Mouse (Mus musculus) gastrocnemius, postnatal 14 days (tissue): ENCODE measurements around the gene Ncoa5. TPM values are rescaled to one million over a fixed set of nuclear protein-coding genes. Genes with fewer than 3 reads are reported as not detected.
A peak's percentile ranks its signal among the peaks of the same experiment; 100 is the strongest.

Source experiments
- DNase-seq: peaks from one replicate; pipeline ENCODE4 v3.0.0; 2021; ENCODE audit warnings: mixed read lengths
- intact Hi-C: fragments of 180-260 bp; cut with DNase I; formaldehyde crosslinking; loops from one replicate; pipeline ENCODE4 v1.15.1; 2025; ENCODE audit warnings: low total_unique reads
- total RNA-seq, 2 experiments: library from RNA; stranded (reverse); gene quantifications; 2 replicates each; pipeline ENCODE4 v1.2.3; 2021

Ncoa5 gene
- total RNA-seq, 2 experiments from 2014 or later, result 12.3 TPM

DNA sequence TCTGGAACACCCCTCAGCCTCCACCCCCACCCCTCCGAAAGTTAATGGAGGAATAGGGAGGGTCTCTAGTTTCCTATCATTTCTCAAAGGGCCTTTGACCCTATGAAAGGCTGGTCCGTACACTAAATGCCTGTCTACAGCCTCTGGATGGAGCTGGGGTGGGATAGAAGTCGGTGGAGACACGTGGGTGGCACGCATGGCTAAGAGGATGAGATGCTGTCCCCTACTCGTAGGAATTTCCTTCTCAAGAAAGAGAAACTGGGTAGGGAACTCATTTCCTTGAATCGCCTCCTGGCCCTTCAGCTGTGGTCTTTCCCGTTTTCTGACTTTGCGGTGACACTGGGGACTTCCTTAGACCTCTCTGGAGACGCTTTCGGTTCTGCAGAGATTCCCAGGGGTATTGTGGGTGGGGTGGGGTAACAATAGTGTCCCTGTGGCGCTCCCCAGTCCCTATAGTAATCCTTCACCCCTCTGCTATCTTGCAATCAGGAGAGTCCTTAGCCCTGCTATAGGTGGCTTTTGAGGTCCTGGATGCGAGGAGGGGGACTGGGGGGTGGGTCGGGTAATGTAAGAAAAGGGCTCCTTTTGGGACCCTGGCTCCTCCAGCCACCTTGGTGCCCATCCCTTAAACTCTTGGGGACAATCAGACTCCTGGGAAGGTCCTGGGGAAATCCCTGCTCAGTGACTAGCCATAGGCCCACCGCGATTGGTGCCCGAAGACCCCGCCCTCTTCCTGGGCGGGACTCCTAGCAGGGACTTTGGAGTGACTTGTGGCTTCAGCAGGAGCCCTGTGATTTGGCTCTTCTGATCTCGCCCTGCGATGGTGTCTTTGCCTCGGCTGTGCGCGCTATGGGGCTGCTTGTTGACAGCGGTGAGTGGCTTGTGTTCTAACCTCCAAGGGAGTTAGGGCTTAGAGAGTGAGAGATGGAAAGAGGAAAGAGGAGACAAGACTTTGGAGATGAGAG, 20.5 kb upstream of the Ncoa5 start, which contains the start of gene Cd40:
Cd40 (plus strand) TSS at position 740 of the 965 bp plus-strand sequence.
- intact Hi-C loops, result no loop called here
- DNase-seq, result peak; percentile 56

GRCm38 (mm10) chr2:165051566-165051965, 16.9 kb upstream of the Ncoa5 start:
- intact Hi-C loops, result no loop called here
- DNase-seq, result no peak

DNA sequence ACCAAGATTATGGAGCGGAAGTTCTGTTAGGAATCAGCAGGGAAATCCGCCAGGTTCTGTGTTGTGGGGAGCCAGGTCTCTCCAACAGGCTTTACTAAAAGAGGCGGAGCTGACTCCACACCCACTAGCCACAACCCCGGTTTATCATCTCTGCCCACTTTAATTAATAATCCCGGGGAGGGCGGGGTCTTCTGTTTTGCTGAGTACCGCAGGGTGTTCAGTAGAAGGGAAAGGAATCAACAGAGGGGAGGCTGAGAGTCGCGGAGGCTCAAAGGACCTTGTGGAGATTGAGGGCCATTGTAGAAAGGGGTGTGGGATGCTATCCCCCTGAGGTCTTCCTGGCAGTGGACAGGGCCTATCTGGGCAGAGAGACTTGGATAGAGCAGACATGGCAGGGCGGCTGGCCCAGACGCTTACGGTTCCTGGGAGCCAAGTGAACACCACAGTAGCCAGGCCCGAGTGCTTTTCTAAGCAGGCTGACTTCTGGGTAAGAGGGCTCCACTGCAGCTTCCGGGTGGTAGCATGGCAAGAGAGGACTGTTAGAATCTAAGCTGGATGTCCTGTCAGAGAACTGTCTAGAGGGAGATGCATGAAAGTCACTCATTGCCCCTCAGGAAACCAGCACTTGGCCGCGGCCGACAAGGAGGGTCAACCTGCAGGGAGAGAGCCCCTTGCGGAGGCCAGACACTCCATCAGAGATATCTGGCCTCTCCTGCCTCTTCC, 16.3 kb upstream of the Ncoa5 start:
- intact Hi-C loops, result no loop called here
- no peak for DNase-seq

DNA sequence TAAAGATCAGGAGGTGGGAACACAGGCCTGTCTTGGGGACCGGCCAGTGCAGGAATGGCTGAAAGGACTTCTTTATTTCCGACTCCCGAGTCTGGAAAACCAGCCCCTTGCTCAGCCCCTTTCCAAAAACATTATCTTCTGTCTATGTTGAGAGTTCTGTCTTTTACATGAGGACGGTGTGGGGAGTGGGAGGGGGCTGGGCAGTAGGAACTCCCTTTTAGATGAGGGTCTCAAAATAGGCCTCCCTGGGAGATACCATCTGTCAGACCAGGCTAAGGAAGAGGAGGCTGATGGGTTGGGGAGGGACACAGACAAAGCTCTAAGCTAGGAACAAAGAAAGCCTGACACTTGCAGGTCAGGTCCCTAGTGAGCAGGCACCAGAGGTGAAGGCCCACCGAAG, 14.4 kb upstream of the Ncoa5 start:
- DNase-seq, result no peak
- intact Hi-C loops, result no loop called here

DNA sequence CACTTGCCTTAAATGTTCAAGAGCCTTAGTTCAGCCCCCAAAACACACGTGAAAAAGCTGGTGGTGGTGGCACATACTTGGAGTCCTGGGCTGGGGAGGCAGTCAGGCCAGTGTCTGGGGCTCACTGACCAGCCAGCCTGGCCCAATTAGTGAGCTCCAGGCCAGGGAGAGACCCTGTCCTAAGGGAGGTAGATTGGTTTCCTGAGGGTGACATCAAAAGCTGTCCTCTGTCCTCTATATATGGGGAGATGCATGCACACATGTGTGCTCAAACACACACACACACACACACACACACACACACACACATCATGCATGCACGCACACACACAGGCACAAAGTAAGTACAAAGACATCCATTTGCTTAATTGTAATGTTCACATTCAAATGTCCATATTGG, 9.1 kb upstream of the Ncoa5 start:
- no peak for DNase-seq
- intact Hi-C loops, result no loop called here

DNA sequence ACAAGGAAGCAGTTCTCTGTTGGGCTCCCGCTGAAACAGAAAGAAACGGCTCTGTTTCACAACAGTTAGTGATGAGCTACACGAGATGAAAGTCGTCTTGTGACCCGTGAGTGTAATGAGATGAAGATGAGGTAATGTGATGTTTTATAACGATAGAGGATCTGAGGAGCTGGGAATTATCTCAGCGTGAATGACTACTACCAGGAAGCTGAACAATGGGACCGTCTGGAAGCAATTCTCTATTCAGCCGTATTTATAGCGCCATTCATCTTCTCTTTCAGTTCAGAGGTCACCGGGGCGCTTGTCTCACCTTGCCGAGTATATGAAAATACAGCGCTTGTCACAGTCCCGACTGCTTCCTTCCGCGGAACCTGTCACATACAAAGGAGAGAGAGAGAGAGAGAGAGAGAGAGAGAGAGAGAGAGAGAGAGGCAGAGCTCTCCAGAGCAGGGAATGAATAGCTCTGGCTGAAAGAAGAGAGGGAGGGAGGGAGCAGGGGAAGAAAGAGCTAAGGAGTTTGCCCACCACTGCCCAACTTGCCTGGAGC, 8.5 kb upstream of the Ncoa5 start:
- intact Hi-C loops, result no loop called here

DNA sequence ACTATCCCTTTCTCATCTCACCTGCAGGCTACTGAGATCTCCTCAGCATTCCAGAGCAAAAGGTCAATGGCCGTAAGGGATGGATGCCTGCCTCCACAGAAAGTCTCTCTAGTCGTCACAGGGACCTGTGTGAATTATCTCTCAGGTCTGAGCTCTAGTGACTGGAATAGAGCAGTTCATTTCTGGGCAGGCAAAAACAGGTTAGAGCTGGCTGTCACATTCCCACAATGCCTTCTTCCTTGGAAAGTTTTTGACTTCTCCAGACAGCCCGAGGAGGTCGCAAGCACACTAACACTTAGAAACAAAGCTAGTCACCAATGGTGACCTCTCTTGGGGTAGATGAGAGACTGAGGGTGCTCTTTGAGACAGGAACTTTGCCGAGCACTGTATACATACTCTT, 7.5 kb upstream of the Ncoa5 start:
- no peak for DNase-seq
- intact Hi-C loops, result no loop called here

More for the DNA sequence above, 8.5 kb upstream of the Ncoa5 start:
- DNase-seq, result no peak

DNA sequence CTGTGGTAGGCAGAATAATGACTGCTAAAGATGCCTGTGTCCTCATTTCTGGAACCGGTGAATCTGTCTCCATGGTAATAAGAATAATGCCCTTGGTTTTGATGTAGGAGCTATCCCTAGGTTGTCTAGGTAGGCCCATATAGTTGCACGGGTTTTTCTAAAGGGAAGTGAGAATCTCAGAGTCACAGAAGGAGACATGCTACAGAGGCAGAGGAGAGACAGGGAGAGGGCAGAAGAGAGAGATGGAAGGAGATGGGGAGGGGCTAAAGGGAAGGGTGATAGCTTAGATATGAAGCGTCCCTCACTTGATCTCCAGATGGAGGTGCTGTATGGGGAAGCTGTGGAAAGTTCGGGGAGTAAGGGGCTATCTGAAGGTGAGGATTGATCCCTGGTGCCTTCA, 2.7 kb upstream of the Ncoa5 start:
- intact Hi-C loops, result loop anchor here (5.0 kb wide), 1 partner anchor 85 kb away; no protein-coding TSS in a partner anchor
- no peak for DNase-seq

- intact Hi-C loops, result loop anchor here (5.0 kb wide), 1 partner anchor 83 kb away; no protein-coding TSS in a partner anchor
- no peak for DNase-seq
Measured at GRCm38 (mm10) chr2:165035058-165035431, 378 bp upstream of the Ncoa5 start.

DNA sequence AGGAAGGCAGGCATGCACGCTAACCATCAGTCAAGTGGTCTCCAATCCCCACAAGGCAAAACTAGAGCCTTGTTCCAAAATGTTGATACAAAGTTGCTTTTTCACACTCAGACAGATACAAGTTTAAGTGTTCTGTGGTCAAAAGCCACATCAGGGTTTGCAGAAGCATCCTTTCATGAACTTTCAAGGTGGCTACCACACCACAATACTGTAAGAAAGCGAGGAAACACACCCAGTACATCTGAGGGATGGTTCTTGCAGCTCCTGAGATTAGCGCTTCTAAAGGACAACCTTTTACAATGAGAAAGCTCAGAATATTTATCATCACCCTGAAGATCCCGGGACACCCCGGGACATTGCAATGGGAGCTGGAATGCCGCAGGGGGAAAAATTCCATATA, 1.4 kb downstream of the Ncoa5 start:
- no peak for DNase-seq
- intact Hi-C loops, result no loop called here

DNA sequence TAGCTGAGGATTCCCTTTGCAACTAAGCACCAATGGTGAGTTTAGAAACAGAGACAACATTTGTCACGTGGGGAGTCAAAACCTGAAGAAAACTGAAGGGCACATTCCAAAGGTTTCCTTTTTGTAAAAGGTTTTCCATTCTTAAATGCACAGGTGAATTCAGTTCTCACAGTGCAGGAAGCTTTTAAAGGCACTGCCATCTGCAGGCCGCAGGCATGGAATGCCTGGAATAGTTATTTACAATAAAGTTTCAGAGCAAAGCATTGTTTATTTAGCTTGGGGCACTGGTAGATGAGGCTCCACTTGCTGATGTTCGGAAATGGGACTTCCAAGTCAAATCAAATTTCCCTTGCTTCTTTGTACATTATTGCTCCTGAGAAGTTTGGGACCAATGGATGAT, 2.1 kb downstream of the Ncoa5 start:
- intact Hi-C loops, result no loop called here
- DNase-seq, result no peak

GRCm38 (mm10) chr2:165027163-165027562, 7.5 kb downstream of the Ncoa5 start:
- no peak for DNase-seq
- intact Hi-C loops, result no loop called here

GRCm38 (mm10) chr2:165020490-165020889, 14.2 kb downstream of the Ncoa5 start:
- intact Hi-C loops, result no loop called here
- DNase-seq, result no peak

GRCm38 (mm10) chr2:165014935-165015334, 19.7 kb downstream of the Ncoa5 start:
- intact Hi-C loops, result no loop called here
- DNase-seq, result no peak

- intact Hi-C loops, result no loop called here
- no peak for DNase-seq
Measured at GRCm38 (mm10) chr2:165010351-165010750, 24.3 kb downstream of the Ncoa5 start.

- intact Hi-C loops, result no loop called here
Measured at GRCm38 (mm10) chr2:165009581-165009980, 25.1 kb downstream of the Ncoa5 start.

GRCm38 (mm10) chr2:165009161-165009560, 25.5 kb downstream of the Ncoa5 start:
- no peak for DNase-seq
- intact Hi-C loops, result no loop called here

More at GRCm38 (mm10) chr2:165009581-165009980, 25.1 kb downstream of the Ncoa5 start:
- no peak for DNase-seq

- intact Hi-C loops, result no loop called here
- DNase-seq, result no peak
Measured at GRCm38 (mm10) chr2:165007986-165008385, 26.7 kb downstream of the Ncoa5 start.

DNA sequence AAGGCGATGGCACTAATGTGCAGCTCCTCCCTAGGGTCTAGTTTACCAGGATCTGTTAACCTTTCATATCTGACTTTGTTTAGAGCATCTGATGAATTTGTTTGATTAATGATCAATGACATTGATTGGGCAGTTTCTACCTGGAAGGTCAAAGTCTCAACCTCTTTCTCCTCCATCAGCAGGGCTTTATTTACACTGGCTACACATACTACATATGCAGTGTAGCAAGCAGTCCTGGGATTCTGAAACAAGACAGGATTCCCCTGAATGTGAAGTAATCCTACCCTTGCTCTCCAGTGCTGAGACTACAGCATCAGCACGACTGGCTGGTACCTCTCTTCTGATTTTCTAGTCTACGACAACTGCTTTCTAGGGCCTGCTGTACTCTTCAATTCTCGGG, 27.9 kb downstream of the Ncoa5 start:
- intact Hi-C loops, result no loop called here
- no peak for DNase-seq

DNA sequence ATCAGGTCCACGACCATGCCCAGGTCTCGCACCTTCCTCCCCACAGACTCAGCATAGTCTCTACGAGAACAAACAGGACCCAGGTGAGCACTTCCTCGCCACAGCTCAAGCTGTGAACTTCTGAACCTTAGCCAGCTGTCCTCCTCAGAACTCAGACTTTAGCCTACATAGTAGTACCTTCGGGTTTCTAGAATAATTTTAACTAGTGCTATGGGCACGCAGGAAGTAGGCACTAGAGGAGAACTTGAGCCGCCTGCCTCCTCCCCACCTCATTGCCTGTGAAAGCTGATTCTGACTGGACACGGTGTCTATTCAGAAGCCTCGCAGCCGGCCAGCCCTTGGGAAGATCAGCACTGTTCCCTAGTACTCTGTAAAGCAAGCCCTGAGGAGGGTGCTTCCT, 30.4 kb downstream of the Ncoa5 start:
- intact Hi-C loops, result no loop called here
- DNase-seq, result no peak
